Mouse (Mus musculus) CH12.LX (cell line): ENCODE measurements around the gene Snrpd3. TPM values are rescaled to one million over a fixed set of nuclear protein-coding genes. Genes with fewer than 3 reads are reported as not detected.
A peak's percentile ranks its signal among the peaks of the same experiment; 100 is the strongest.

Experiments used
- DNase-seq: peaks from one replicate; pipeline ENCODE4 v3.0.0-alpha.2; 2013; ENCODE audit errors: extremely low read depth
- H3K27ac ChIP-seq: 2 replicates; pipeline ENCODE4 v1.5.1; 2012; ENCODE audit warnings: low read depth, mild to moderate bottlenecking, control low read depth, moderate library complexity; ENCODE audit not compliant: insufficient read depth
- H3K27me3 ChIP-seq: replicated peaks from 2 replicates; pipeline ENCODE3; 2012; ENCODE audit warnings: inconsistent platforms
- H3K36me3 ChIP-seq, 2 experiments: replicated peaks in 1 of 2; 2 replicates each; pipeline versions ENCODE3 to v1.6.1; 2012; ENCODE audit warnings: inconsistent platforms in 1 of 2, low read length in 1 of 2, mild to moderate bottlenecking in 1 of 2, mixed read lengths in 1 of 2, moderate library complexity in 1 of 2; ENCODE audit not compliant: control insufficient read depth in 1 of 2, insufficient read depth in 1 of 2
- H3K4me1 ChIP-seq, 2 experiments: 2 replicates each; pipeline ENCODE4 v1.6.1; 2012; ENCODE audit warnings: inconsistent platforms in 1 of 2, moderate library complexity in 1 of 2; ENCODE audit not compliant: insufficient read depth in 2 of 2, control insufficient read depth in 1 of 2
- H3K4me2 ChIP-seq: 2 replicates; pipeline ENCODE4 v1.6.1; 2012; ENCODE audit warnings: low read depth, mild to moderate bottlenecking, control low read depth; ENCODE audit not compliant: poor library complexity, insufficient read depth, severe bottlenecking
- H3K4me3 ChIP-seq, 3 experiments: fragments of 150-350 bp in 1 of 3; sonication (generic) in 1 of 3; replicated peaks in 1 of 3; 2 replicates each; pipeline versions ENCODE3 to v1.5.1; 2011 to 2012; ENCODE audit warnings: low read depth in 2 of 3, low read length in 2 of 3, mild to moderate bottlenecking in 2 of 3, moderate library complexity in 2 of 3, control low read depth in 1 of 3, improper control_type of control experiment in 1 of 3, inconsistent platforms in 1 of 3, mixed read lengths in 1 of 3; ENCODE audit not compliant: poor library complexity in 1 of 3
- H3K79me2 ChIP-seq: replicated peaks from 2 replicates; pipeline ENCODE4 v1.6.1; 2012; ENCODE audit warnings: mild to moderate bottlenecking, moderate library complexity; ENCODE audit not compliant: control insufficient read depth, poor library complexity, insufficient read depth, severe bottlenecking; ENCODE audit errors: extremely low read depth
- H3K9ac ChIP-seq: 2 replicates; pipeline ENCODE4 v1.6.1; 2012; ENCODE audit warnings: low read depth, mild to moderate bottlenecking, control low read depth, moderate library complexity; ENCODE audit not compliant: insufficient read depth
- H3K9me3 ChIP-seq: replicated peaks from 2 replicates; pipeline ENCODE3; 2012; ENCODE audit warnings: low read length, inconsistent platforms, mixed read lengths
- BHLHE40 ChIP-seq: IDR thresholded peaks from 2 replicates; pipeline ENCODE4 v1.6.1; 2011; ENCODE audit warnings: mild to moderate bottlenecking, low read depth, low read length, improper control_type of control experiment
- CHD1 ChIP-seq: IDR thresholded peaks from 2 replicates; pipeline ENCODE4 v1.6.1; 2012; ENCODE audit warnings: low read depth, low read length, improper control_type of control experiment, inconsistent platforms
- CHD2 ChIP-seq: IDR thresholded peaks from 2 replicates; pipeline ENCODE4 v1.6.1; 2011; ENCODE audit warnings: low read length, improper control_type of control experiment
- CTCF ChIP-seq, 2 experiments: IDR thresholded peaks in 1 of 2; conservative IDR thresholded peaks in 1 of 2; 2 replicates each; pipeline ENCODE4 v1.5.1; 2011 to 2012; ENCODE audit warnings: low read depth in 2 of 2, low read length in 2 of 2, improper control_type of control experiment in 1 of 2, inconsistent platforms in 1 of 2, mild to moderate bottlenecking in 1 of 2, moderate library complexity in 1 of 2
- E2F4 ChIP-seq: IDR thresholded peaks from 2 replicates; pipeline ENCODE4 v1.6.1; 2011; ENCODE audit warnings: low read depth, low read length, improper control_type of control experiment; ENCODE audit not compliant: insufficient replicate concordance
- EP300 ChIP-seq: IDR thresholded peaks from 2 replicates; pipeline ENCODE4 v1.6.1; 2011; ENCODE audit warnings: low read length, improper control_type of control experiment
- ETS1 ChIP-seq: conservative IDR thresholded peaks from 2 replicates; pipeline ENCODE4 v1.6.1; 2012; ENCODE audit warnings: low read depth, mild to moderate bottlenecking, inconsistent platforms, low read length, improper control_type of control experiment, moderate library complexity
- IRF4 ChIP-seq: IDR thresholded peaks from 2 replicates; pipeline ENCODE4 v1.6.1; 2014; ENCODE audit warnings: low read depth, mild to moderate bottlenecking, inconsistent platforms, low read length, improper control_type of control experiment
- JUN ChIP-seq: IDR thresholded peaks from 2 replicates; pipeline ENCODE4 v1.6.1; 2011; ENCODE audit warnings: low read depth, mild to moderate bottlenecking, low read length, improper control_type of control experiment, moderate library complexity; ENCODE audit not compliant: insufficient read depth
- JUND ChIP-seq: conservative IDR thresholded peaks from 2 replicates; pipeline ENCODE4 v1.6.1; 2011; ENCODE audit warnings: low read depth, low read length, improper control_type of control experiment
- MAFK ChIP-seq: IDR thresholded peaks from 2 replicates; pipeline ENCODE4 v1.6.1; 2011; ENCODE audit warnings: low read length, improper control_type of control experiment; ENCODE audit not compliant: insufficient replicate concordance
- MAX ChIP-seq: IDR thresholded peaks from 2 replicates; pipeline ENCODE4 v1.6.1; 2011; ENCODE audit warnings: low read length, improper control_type of control experiment
- MAZ ChIP-seq: IDR thresholded peaks from 2 replicates; pipeline ENCODE4 v1.6.1; 2012; ENCODE audit warnings: low read depth, mild to moderate bottlenecking, inconsistent platforms, low read length, improper control_type of control experiment, moderate library complexity
- MEF2A ChIP-seq: IDR thresholded peaks from 2 replicates; pipeline ENCODE4 v1.6.1; 2014; ENCODE audit warnings: low read depth, mild to moderate bottlenecking, inconsistent platforms, low read length, improper control_type of control experiment, borderline replicate concordance
- MXI1 ChIP-seq: IDR thresholded peaks from 2 replicates; pipeline ENCODE4 v1.6.1; 2011; ENCODE audit warnings: mild to moderate bottlenecking, low read depth, low read length, improper control_type of control experiment
- MYC ChIP-seq: IDR thresholded peaks from 2 replicates; pipeline ENCODE4 v1.6.1; 2011; ENCODE audit warnings: low read depth, mild to moderate bottlenecking, improper control_type of control experiment, low read length
- POLR2A ChIP-seq: IDR thresholded peaks from 2 replicates; pipeline ENCODE4 v1.6.1; 2011; ENCODE audit warnings: low read depth, mild to moderate bottlenecking, improper control_type of control experiment, low read length
- RCOR1 ChIP-seq: conservative IDR thresholded peaks from 2 replicates; pipeline ENCODE4 v1.6.1; 2012; ENCODE audit warnings: low read depth, mild to moderate bottlenecking, inconsistent platforms, low read length, improper control_type of control experiment
- SIN3A ChIP-seq: IDR thresholded peaks from 2 replicates; pipeline ENCODE4 v1.6.1; 2012; ENCODE audit warnings: low read length, improper control_type of control experiment, inconsistent platforms
- SMC3 ChIP-seq: IDR thresholded peaks from 2 replicates; pipeline ENCODE4 v1.6.1; 2011; ENCODE audit warnings: low read depth, low read length, improper control_type of control experiment
- TBP ChIP-seq: conservative IDR thresholded peaks from 2 replicates; pipeline ENCODE4 v1.6.1; 2011; ENCODE audit warnings: low read depth, low read length, improper control_type of control experiment
- TCF12 ChIP-seq: IDR thresholded peaks from 2 replicates; pipeline ENCODE4 v1.6.1; 2014; ENCODE audit warnings: low read depth, mild to moderate bottlenecking, inconsistent platforms, low read length, improper control_type of control experiment
- UBTF ChIP-seq: IDR thresholded peaks from 2 replicates; pipeline ENCODE4 v1.6.1; 2012; ENCODE audit warnings: low read depth, mild to moderate bottlenecking, inconsistent platforms, low read length, improper control_type of control experiment, moderate library complexity
- USF1 ChIP-seq: IDR thresholded peaks from 2 replicates; pipeline ENCODE4 v1.6.1; 2014; ENCODE audit warnings: low read depth, mild to moderate bottlenecking, inconsistent platforms, low read length, improper control_type of control experiment
- ZKSCAN1 ChIP-seq: IDR thresholded peaks from 2 replicates; pipeline ENCODE4 v1.6.1; 2012; ENCODE audit warnings: low read depth, inconsistent platforms, low read length, improper control_type of control experiment, borderline replicate concordance
- ZMIZ1 ChIP-seq: IDR thresholded peaks from 2 replicates; pipeline ENCODE4 v1.6.1; 2012; ENCODE audit warnings: low read depth, mild to moderate bottlenecking, inconsistent platforms, low read length, improper control_type of control experiment
- ZNF384 ChIP-seq: IDR thresholded peaks from 2 replicates; pipeline ENCODE4 v1.6.1; 2012; ENCODE audit warnings: low read depth, low read length, improper control_type of control experiment, inconsistent platforms
- dilution Hi-C: fragments of 300-500 bp; cut with MboI; formaldehyde crosslinking; loops from 2 replicates; pipeline ENCODE4 v1.14.3; 2020; ENCODE audit warnings: low sequenced_read_pairs; ENCODE audit not compliant: extremely low pct_unique_long_range_greater_than_20kb, extremely low pct_ligation_motif_present
- in situ Hi-C: fragments of 300-500 bp; cut with MboI; formaldehyde crosslinking; loops from 3 replicates; pipeline ENCODE4 v1.14.3; 2019; ENCODE audit warnings: low sequenced_read_pairs, low pct_ligation_motif_present, low pct_unique_long_range_greater_than_20kb, mixed read lengths
- polyA plus RNA-seq: library from polyadenylated mRNA; unstranded; fragments of >175 nt; gene quantifications from 2 replicates; pipeline ENCODE4 v1.2.1, GENCODE M21; 2012; ENCODE audit warnings: low read depth; ENCODE audit not compliant: insufficient read length
- total RNA-seq, 2 experiments: library from RNA; depleted of rRNA; stranded (reverse); fragments of 300-350 nt in 1 of 2; fragments of >200 nt in 1 of 2; gene quantifications; 2 replicates each; pipeline ENCODE4 v1.2.3; 2012 to 2014

The Snrpd3 gene
- total and polyA plus RNA-seq, 3 experiments: 57.8 to 554 (median 101) TPM

DNA sequence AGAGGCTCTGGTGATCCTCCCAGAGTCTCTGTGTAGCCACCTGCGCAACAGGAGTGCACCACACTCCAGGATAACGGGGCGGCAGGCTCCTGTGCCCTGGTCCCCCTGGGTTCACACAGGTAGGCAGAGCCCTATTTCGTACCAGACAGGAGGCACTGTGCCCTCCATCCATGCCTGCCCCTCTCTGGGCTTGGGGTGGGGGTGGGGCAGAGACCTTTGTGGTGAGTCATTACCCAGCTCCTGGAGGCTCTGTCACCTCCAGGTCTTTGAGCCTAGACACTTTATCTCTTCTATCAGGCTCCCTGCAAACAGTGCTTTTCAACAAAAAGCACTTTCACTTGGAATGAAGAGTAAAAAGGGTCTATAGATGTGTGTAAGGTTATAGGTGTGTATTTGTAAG, 51.5 kb downstream of the Snrpd3 start:
- no peaks in the 10 kb centered on the region for H3K9me3 ChIP-seq
- in situ Hi-C loops (no loop called here), dilution Hi-C loops (no loop called here)
- TF ChIP-seq ZMIZ1 (no peak), JUND (no peak), MAFK (no peak), E2F4 (no peak), CHD1 (no peak), UBTF (no peak), SMC3 (no peak), MXI1 (no peak), TBP (no peak), EP300 (no peak), IRF4 (no peak), ZKSCAN1 (no peak), MAZ (no peak), TCF12 (no peak), ZNF384 (no peak), MAX (no peak), MYC (no peak), RCOR1 (no peak), MEF2A (no peak), SIN3A (no peak)
- TF ChIP-seq, all 38 proteins: peak for 0
- no peaks in the 10 kb centered on the region for H3K36me3 ChIP-seq
- no peak for DNase-seq
- no peaks in the 10 kb centered on the region for H3K79me2 ChIP-seq
- H3K4me3 ChIP-seq: no peak overlapping the region
- no peak overlapping the region for H3K27ac ChIP-seq
- H3K4me2 ChIP-seq: no peak overlapping the region
- H3K4me1 ChIP-seq: peaks cover 16 to 47% of the 10 kb centered on the region in 2 experiments
- H3K27me3 ChIP-seq: no peaks in the 10 kb centered on the region
- no peak overlapping the region for H3K9ac ChIP-seq

DNA sequence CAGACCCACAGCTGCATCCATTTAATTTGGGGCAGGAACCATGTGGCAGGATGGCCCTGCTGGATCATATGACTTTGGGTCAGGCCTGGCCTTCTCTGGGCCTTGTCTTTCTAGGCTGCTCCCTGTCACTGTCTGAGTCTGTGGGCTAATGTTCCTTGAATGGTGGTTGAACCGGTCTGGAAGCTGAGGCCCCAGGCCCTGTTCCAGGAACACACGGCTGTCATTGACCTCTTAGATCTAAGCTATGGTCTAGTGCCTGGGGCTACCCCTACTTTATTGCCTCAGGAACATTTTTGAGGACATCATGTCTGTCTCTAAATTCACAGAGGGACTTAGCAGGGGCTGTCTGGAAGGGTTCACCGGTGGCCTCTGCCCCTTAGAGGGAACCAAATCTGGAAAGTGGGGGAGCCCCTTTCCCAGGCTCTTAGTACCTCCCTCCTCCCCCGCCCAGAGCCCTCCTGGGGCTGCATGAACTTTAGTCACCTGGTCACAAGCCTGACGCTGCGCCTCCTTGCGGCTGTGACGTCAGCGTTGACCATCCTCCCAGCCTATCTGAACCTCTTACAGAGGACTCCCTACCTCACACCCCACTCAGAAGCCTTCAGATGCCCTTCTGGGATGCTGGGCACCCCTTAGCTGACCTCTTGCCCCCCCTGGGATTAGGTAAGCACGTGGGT, 53.8 kb downstream of the Snrpd3 start:
- in situ Hi-C loops: no loop called here
- DNase-seq: peak; percentile 70
- Histone ChIP-seq H3K36me3 (no peaks in the 10 kb centered on the region), H3K27me3 (no peaks in the 10 kb centered on the region), H3K27ac (no peak overlapping the region), H3K9ac (no peak overlapping the region), H3K9me3 (no peaks in the 10 kb centered on the region), H3K4me2 (no peak overlapping the region), H3K4me1 (peaks cover 14 to 32% of the 10 kb centered on the region in 2 experiments), H3K79me2 (no peaks in the 10 kb centered on the region), H3K4me3 (no peak overlapping the region)
- TF ChIP-seq BHLHE40 (no peak), MEF2A (peak; percentile 61; the same call in 1 of the 2 replicates), CHD1 (no peak), CTCF (conservative IDR thresholded peaks at IDR 0.05 in 1 of 2, IDR thresholded peaks at IDR 0.05 in 1 of 2; ENCODE audit: low read depth in 2 of 2, low read length in 2 of 2) (peak in 1 of 2 experiments; percentile 25; a peak in 1 of 4 replicates), JUN (no peak), MAZ (no peak), MXI1 (no peak), POLR2A (no peak), ETS1 (peak; percentile 24; the same call in 1 of the 2 replicates), CHD2 (no peak), USF1 (peak; percentile 8; the same call in 1 of the 2 replicates), TBP (no peak), SMC3 (no peak), ZKSCAN1 (no peak), MAFK (no peak)
- dilution Hi-C loops: no loop called here
